In genomic region chr1:91179086-91179485, GRCm38 (mm10) we compare ENCODE assay signal across 9 mouse cellular contexts. TPM values are rescaled to one million over a fixed set of nuclear protein-coding genes. Genes with fewer than 3 reads are reported as not detected.
DNase-seq lines count a peak whose midpoint lies in the region; ATAC-seq and TF ChIP-seq lines count a peak whose summit lies in the region.
"Had no signal": no experiment of that assay in that cellular context is flagged by ENCODE, and none has a peak within 500 bp of the region (broad histone marks: within the 10 kb centered on the region; RNA-seq: fewer than 3 reads in every experiment).

No protein-coding gene starts in this region.

- H3K9me3 ChIP-seq in hindbrain, postnatal 0 days (ENCODE audit: low read length) = no peaks in the 10 kb centered on the region

- WGBS in hindbrain, postnatal 0 days = 27% methylated on average over 5 of the region's 5 CpGs

- no peaks in the 10 kb centered on the region for H3K36me3 ChIP-seq in hindbrain, postnatal 0 days (ENCODE audit: insufficient read depth, low read length)

- H3K4me3 ChIP-seq in hindbrain, postnatal 0 days (ENCODE audit: low read length) = no peak overlapping the region

- peak; percentile 65 for ATAC-seq in hindbrain, postnatal 0 days

- H3K4me1 ChIP-seq in hindbrain, postnatal 0 days (ENCODE audit: insufficient read depth, low read length) = peaks cover 8% of the 10 kb centered on the region; the same call in 1 of the 2 replicates

- no peak overlapping the region for H3K4me2 ChIP-seq in hindbrain, postnatal 0 days (ENCODE audit: low read depth, low read length)

- no peaks in the 10 kb centered on the region for H3K27me3 ChIP-seq in hindbrain, postnatal 0 days (ENCODE audit: insufficient read depth, low read length)

- H3K9ac ChIP-seq in hindbrain, postnatal 0 days (replicated peaks; ENCODE audit: low read length) = no peak overlapping the region

- DNase-seq in NIH3T3 (ENCODE audit: low read depth) = peak; percentile 83
- DNase-seq in cerebellum, postnatal 25 days = peak; percentile 62 to 76
- peak; percentile 42 to 59 for DNase-seq in gastrocnemius, adult 8-10 months (ENCODE audit: low spot score in 2 of 2)
- peak; percentile 84 for DNase-seq in hindbrain, postnatal 0 days (ENCODE audit: low spot score)
- peak; percentile 83 to 85 for DNase-seq in left cerebral cortex, adult 18-20 months (ENCODE audit: low spot score in 2 of 2)
- peak; percentile 90 for DNase-seq in lung, postnatal 36 days
- peak; percentile 87 for DNase-seq in right cerebral cortex, adult 18-20 months
- DNase-seq in urinary bladder, postnatal 25 days (ENCODE audit: low spot score) = peak; percentile 60

- H3K27ac ChIP-seq in hindbrain, postnatal 0 days = no peak overlapping the region; the same call in 1 of the 2 replicates
- H3K27ac ChIP-seq: macrophage had no signal

- TF ChIP-seq CTCF in hindbrain, postnatal 0 days (IDR thresholded peaks at IDR 0.05; ENCODE audit: low read depth) = peak; percentile 92

RNA-seq across cellular contexts. Expression of gene Ramp1, which starts 0.5 kb away (rescaled TPM):
- total RNA-seq in gastrocnemius, adult 8-10 months (2022) = 10 to 100 TPM; 10.7 to 19.5 (median 15.8) TPM
- 44.1 and 48.4 TPM in 2 replicates for total RNA-seq in hindbrain, postnatal 0 days (2014; rRNA removed)
- polyA plus RNA-seq in hindbrain, postnatal 0 days (2015; fragmentation: Nextera tagmentation; extraction: Ambion mirVana) = 44.7 and 46.8 TPM in 2 replicates
- total RNA-seq in left cerebral cortex, adult 18-20 months (2021) = 10 to 100 TPM; 51.6 to 52.7 TPM

RNA-seq across cellular contexts. Expression of gene Rbm44, which starts 34.2 kb away (rescaled TPM):
- not detected for total RNA-seq in gastrocnemius, adult 8-10 months (2022)
- not detected in 2 replicates for total RNA-seq in hindbrain, postnatal 0 days (2014; rRNA removed)
- 0.11 and 0.25 TPM in 2 replicates for polyA plus RNA-seq in hindbrain, postnatal 0 days (2015; fragmentation: Nextera tagmentation; extraction: Ambion mirVana)
- total RNA-seq in left cerebral cortex, adult 18-20 months (2021) = under 1 TPM in 1 of 2 experiments, not detected in 1; 0.09 TPM
